Mouse (Mus musculus): ENCODE data around the gene E4f1. TPM values are rescaled to one million over a fixed set of nuclear protein-coding genes. Genes with fewer than 3 reads are reported as not detected.
A peak's percentile ranks its signal among the peaks of the same experiment; 100 is the strongest.

Gene E4f1
- polyA plus RNA-seq, 1 experiment from 2014 or later, result 10.3 TPM

DNA sequence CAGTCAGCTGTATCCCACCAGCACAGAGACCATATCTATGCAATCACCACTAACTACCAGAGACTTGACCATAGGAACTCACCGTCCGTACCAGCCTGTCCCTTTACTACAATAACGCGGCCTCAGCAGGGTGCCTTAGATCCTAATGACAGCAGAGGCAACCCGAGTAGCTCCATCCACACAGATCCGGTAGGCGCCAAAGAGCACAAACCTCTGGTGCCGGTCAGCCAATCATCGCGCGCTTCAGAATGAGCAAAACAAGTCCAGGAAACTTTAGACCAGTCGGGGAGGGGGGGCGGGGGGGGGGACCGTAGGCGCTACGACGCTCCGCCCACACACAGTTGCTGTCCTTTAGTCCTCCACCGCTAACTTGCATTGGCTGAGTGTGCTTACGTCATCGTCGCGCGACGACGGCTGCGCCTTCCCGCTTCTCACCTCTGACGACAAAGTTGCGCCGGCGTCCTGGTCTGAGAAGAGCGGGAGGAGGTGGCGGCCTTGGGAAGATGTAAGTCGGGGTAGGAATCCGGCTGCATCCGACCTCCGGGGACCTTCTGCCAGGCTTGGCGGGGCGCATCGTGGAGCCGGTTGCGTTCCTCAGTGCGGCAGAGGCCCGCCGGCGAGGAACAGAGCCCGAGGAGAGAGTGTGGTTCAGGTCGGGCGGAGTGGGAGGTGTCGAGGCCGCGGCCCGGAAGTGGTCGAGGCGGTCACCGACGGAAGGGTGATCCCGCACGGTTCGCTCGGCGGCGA lies 55.7 kb downstream of the E4f1 start, which contains the start of gene Rnps1:
TSS of gene Rnps1 (plus strand) at position 336 of the 747 bp plus-strand sequence.
- peak within 1 kb of the TSS; percentile 94 for H3K4me3 ChIP-seq (ENCODE audit: low read depth, low read length)
- no peaks in the 10 kb centered on the region; the same call in 1 of the 2 replicates for H3K4me1 ChIP-seq (ENCODE audit: control insufficient read depth, insufficient read depth, low read length)
- peak within 1 kb of the TSS; percentile 53 for H3K4me2 ChIP-seq (ENCODE audit: low read depth, low read length)
- H3K9ac ChIP-seq (replicated peaks; ENCODE audit: low read length), result peak within 1 kb of the TSS; percentile 94
- peaks cover 7% of the 10 kb centered on the region for H3K36me3 ChIP-seq (replicated peaks; ENCODE audit: control insufficient read depth, insufficient read depth, low read depth, low read length)
- peak; percentile 99 for DNase-seq (ENCODE audit: low spot score)
- no peaks in the 10 kb centered on the region for H3K9me3 ChIP-seq (replicated peaks; ENCODE audit: control insufficient read depth, low read length)
- WGBS, result under 1% methylated on average over 64 of the region's 64 CpGs
- peak; percentile 95 for ATAC-seq (replicated peaks; ENCODE audit: insufficient number of reproducible peaks, low FRiP score, low TSS enrichment, low read depth)
- H3K27ac ChIP-seq (replicated peaks; ENCODE audit: low read depth, low read length), result peak within 1 kb of the TSS; percentile 80
- H3K27me3 ChIP-seq (ENCODE audit: control insufficient read depth, insufficient read depth, low read length), result no peaks in the 10 kb centered on the region

DNA sequence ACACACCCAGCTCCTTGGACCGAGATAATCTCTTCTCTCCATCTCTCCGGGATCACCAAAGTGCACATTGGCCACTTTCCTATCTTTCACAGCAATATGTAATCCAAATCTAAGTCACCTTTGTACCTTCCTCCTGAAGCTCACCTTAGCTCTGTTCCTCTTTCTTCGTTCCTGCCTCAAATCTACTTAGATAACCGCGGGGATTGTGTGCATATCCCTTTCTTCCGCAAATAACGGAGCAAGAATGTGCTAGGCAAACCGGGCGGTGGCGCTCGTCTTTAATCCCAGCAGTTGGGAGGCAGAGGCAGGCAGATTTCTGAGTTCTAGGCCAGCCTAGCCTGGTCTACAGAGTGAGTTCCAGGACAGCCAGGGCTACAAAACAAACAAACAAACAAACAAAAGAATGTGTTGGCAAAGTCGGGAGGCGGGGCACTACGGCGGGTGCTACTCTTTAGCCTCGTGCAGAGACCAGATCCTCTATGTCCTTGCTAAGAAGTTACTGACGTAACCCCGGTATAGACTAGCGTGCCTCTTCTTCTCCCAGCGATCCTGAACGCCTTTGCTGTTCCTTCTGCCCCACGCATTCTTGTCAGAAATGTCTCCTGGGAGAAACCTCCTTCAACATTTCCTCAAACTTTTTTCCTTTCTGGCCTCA lies 56.4 kb downstream of the E4f1 start:
- Histone ChIP-seq H3K9ac (replicated peaks; ENCODE audit: low read length) (peak overlapping the region; percentile 70), H3K4me1 (ENCODE audit: control insufficient read depth, insufficient read depth, low read length) (no peaks in the 10 kb centered on the region; the same call in 1 of the 2 replicates), H3K9me3 (replicated peaks; ENCODE audit: control insufficient read depth, low read length) (no peaks in the 10 kb centered on the region), H3K27ac (replicated peaks; ENCODE audit: low read depth, low read length) (peak overlapping the region; percentile 67), H3K36me3 (replicated peaks; ENCODE audit: control insufficient read depth, insufficient read depth, low read depth, low read length) (peaks cover 1% of the 10 kb centered on the region), H3K4me2 (ENCODE audit: low read depth, low read length) (peak overlapping the region; percentile 53), H3K4me3 (ENCODE audit: low read depth, low read length) (peak overlapping the region; percentile 94), H3K27me3 (ENCODE audit: control insufficient read depth, insufficient read depth, low read length) (no peaks in the 10 kb centered on the region)
- ATAC-seq (replicated peaks; ENCODE audit: insufficient number of reproducible peaks, low FRiP score, low TSS enrichment, low read depth), result peak; percentile 27; the same call in 1 of the 2 replicates
- DNase-seq (ENCODE audit: low spot score), result peak; percentile 10
- WGBS, result 33% methylated on average over 22 of the region's 22 CpGs

DNA sequence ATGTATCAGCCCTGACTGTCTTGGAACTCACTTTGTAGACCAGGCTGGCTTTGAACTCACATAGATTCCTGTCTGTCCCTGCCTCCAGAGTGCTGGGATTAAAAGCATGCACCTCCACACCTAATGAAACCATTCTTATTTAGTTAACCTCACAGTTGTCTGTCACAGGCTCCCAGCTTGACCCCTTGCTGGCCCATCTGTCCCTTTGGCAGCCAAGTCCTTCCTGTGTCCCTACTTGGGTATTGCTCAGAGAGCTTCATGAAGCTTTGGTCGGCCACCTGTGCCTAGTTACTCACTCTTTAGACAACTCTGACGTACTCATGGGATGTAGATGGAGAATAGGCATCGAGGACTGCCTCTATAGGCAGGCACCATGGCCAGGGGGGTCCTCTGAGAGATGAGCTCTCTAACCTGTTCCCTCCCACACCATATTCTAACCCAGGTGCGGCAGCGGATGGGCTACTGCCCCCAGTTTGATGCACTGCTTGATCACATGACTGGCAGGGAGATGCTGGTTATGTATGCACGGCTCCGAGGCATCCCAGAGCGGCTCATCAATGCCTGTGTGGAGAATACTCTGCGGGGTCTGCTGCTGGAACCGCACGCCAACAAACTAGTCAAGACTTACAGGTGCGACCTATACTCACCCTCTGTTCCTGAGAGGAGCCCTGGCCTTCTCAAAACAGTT lies 62.9 kb downstream of the E4f1 start:
- Histone ChIP-seq H3K9ac (replicated peaks; ENCODE audit: low read length) (no peak overlapping the region), H3K4me2 (ENCODE audit: low read depth, low read length) (no peak overlapping the region)

DNA sequence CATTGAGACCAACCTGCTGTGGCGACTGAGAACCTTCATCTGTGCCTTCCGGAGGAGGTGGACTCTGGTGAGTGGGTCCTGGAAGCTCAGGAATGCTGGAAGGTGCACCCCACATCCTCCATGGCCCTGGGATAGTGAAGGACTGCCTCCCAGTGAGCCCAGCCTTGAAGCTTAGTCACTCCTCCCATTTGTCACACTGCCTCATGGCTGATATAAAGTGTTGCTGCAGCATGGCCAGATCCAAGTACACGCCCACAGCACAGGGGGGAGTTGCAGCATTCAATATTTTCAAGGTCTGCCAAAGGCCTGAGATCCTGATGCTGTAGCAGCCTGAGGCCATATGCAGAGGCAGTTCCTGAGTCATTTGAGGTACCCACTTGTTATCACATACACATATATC lies 67.7 kb downstream of the E4f1 start:
- no peak overlapping the region for H3K4me2 ChIP-seq (ENCODE audit: low read depth, low read length)
- no peaks in the 10 kb centered on the region for H3K9me3 ChIP-seq (replicated peaks; ENCODE audit: control insufficient read depth, low read length)
- H3K4me1 ChIP-seq (ENCODE audit: control insufficient read depth, insufficient read depth, low read length), result no peaks in the 10 kb centered on the region
- no peak overlapping the region for H3K4me3 ChIP-seq (ENCODE audit: low read depth, low read length)
- H3K27ac ChIP-seq (replicated peaks; ENCODE audit: low read depth, low read length), result no peak overlapping the region
- no peaks in the 10 kb centered on the region for H3K27me3 ChIP-seq (ENCODE audit: control insufficient read depth, insufficient read depth, low read length)
- 74% methylated on average over 3 of the region's 3 CpGs for WGBS
- ATAC-seq (replicated peaks; ENCODE audit: insufficient number of reproducible peaks, low FRiP score, low TSS enrichment, low read depth) (no peak), DNase-seq (ENCODE audit: low spot score) (no peak)
- H3K9ac ChIP-seq (replicated peaks; ENCODE audit: low read length), result no peak overlapping the region
- H3K36me3 ChIP-seq (replicated peaks; ENCODE audit: control insufficient read depth, insufficient read depth, low read depth, low read length), result no peaks in the 10 kb centered on the region

More for the DNA sequence above, 62.9 kb downstream of the E4f1 start:
- Histone ChIP-seq H3K27ac (replicated peaks; ENCODE audit: low read depth, low read length) (no peak overlapping the region), H3K36me3 (replicated peaks; ENCODE audit: control insufficient read depth, insufficient read depth, low read depth, low read length) (no peaks in the 10 kb centered on the region), H3K4me3 (ENCODE audit: low read depth, low read length) (no peak overlapping the region), H3K4me1 (ENCODE audit: control insufficient read depth, insufficient read depth, low read length) (no peaks in the 10 kb centered on the region), H3K27me3 (ENCODE audit: control insufficient read depth, insufficient read depth, low read length) (no peaks in the 10 kb centered on the region), H3K9me3 (replicated peaks; ENCODE audit: control insufficient read depth, low read length) (no peaks in the 10 kb centered on the region)
- no peak for ATAC-seq (replicated peaks; ENCODE audit: insufficient number of reproducible peaks, low FRiP score, low TSS enrichment, low read depth)
- WGBS, result 88% methylated on average over 12 of the region's 12 CpGs
- no peak for DNase-seq (ENCODE audit: low spot score)

DNA sequence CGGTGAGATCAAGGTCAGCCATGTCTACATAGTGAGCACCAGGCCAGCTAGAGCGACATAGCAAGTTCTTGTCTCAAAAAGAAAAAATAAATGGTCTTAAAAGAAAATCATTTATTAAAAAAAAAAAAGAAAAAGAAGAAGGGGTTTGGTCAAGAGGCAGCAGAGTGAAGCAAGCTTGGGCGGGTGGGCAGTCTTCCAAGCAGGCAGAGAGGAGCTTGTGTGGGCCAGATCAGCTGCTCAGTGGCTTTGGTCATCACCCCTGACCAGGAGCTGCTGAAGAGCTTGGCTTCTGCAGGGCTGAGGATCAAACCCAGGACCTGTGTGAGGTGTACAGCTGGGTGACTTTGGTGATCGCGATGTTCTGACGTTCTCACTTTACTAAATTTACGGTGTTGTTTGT lies 75.7 kb downstream of the E4f1 start:
- DNase-seq (ENCODE audit: low spot score) (no peak), ATAC-seq (replicated peaks; ENCODE audit: insufficient number of reproducible peaks, low FRiP score, low TSS enrichment, low read depth) (no peak)
- no peak overlapping the region for H3K4me3 ChIP-seq (ENCODE audit: low read depth, low read length)
- no peaks in the 10 kb centered on the region for H3K4me1 ChIP-seq (ENCODE audit: control insufficient read depth, insufficient read depth, low read length)
- no peaks in the 10 kb centered on the region for H3K36me3 ChIP-seq (replicated peaks; ENCODE audit: control insufficient read depth, insufficient read depth, low read depth, low read length)
- H3K4me2 ChIP-seq (ENCODE audit: low read depth, low read length), result no peak overlapping the region
- H3K9ac ChIP-seq (replicated peaks; ENCODE audit: low read length), result no peak overlapping the region
- no peak overlapping the region for H3K27ac ChIP-seq (replicated peaks; ENCODE audit: low read depth, low read length)
- 86% methylated on average over 7 of the region's 7 CpGs for WGBS
- H3K9me3 ChIP-seq (replicated peaks; ENCODE audit: control insufficient read depth, low read length), result no peaks in the 10 kb centered on the region
- no peaks in the 10 kb centered on the region for H3K27me3 ChIP-seq (ENCODE audit: control insufficient read depth, insufficient read depth, low read length)

Other genes with a start within 250 kb of the E4f1 start
- gene Tedc2, start 249.5 kb downstream of the E4f1 start, polyA plus RNA-seq (2014; fragmentation: Nextera tagmentation; extraction: Ambion mirVana), result 16.9 and 21.7 TPM in 2 replicates
- gene Ccnf, start 218.8 kb downstream of the E4f1 start, polyA plus RNA-seq (2014; fragmentation: Nextera tagmentation; extraction: Ambion mirVana), result 99.6 and 101 TPM in 2 replicates
- gene Abca17, start 119.2 kb downstream of the E4f1 start, polyA plus RNA-seq (2014; fragmentation: Nextera tagmentation; extraction: Ambion mirVana), result 0.38 TPM in 1 of 2 replicates, not detected in the other
- 5.3 and 7.7 TPM in 2 replicates for gene Abca3, start 118.4 kb downstream of the E4f1 start, polyA plus RNA-seq (2014; fragmentation: Nextera tagmentation; extraction: Ambion mirVana)
- gene Rnps1, start 55.7 kb downstream of the E4f1 start, polyA plus RNA-seq (2014; fragmentation: Nextera tagmentation; extraction: Ambion mirVana), result 349 and 363 TPM in 2 replicates
- gene Eci1, start 43.7 kb downstream of the E4f1 start, polyA plus RNA-seq (2014; fragmentation: Nextera tagmentation; extraction: Ambion mirVana), result 74.6 and 77.2 TPM in 2 replicates
- gene Dnase1l2, start 27.2 kb downstream of the E4f1 start, polyA plus RNA-seq (2014; fragmentation: Nextera tagmentation; extraction: Ambion mirVana), result 1.1 TPM in 2 replicates
- gene Pgp, start 79 bp upstream of the E4f1 start, polyA plus RNA-seq (2014; fragmentation: Nextera tagmentation; extraction: Ambion mirVana), result 53.7 and 54.9 TPM in 2 replicates
- gene Bricd5, start 3.6 kb upstream of the E4f1 start, polyA plus RNA-seq (2014; fragmentation: Nextera tagmentation; extraction: Ambion mirVana), result 0.42 TPM in 1 of 2 replicates, not detected in the other
- gene Mlst8, start 8.8 kb upstream of the E4f1 start, polyA plus RNA-seq (2014; fragmentation: Nextera tagmentation; extraction: Ambion mirVana), result 30.3 and 32.0 TPM in 2 replicates
- 2.6 and 2.8 TPM in 2 replicates for gene Caskin1, start 18.3 kb upstream of the E4f1 start, polyA plus RNA-seq (2014; fragmentation: Nextera tagmentation; extraction: Ambion mirVana)
- gene Traf7, start 57.6 kb upstream of the E4f1 start, polyA plus RNA-seq (2014; fragmentation: Nextera tagmentation; extraction: Ambion mirVana), result 86.1 and 88.2 TPM in 2 replicates
- 1.4 and 1.8 TPM in 2 replicates for gene Rab26, start 63.9 kb upstream of the E4f1 start, polyA plus RNA-seq (2014; fragmentation: Nextera tagmentation; extraction: Ambion mirVana)
- gene Pkd1, start 79.5 kb upstream of the E4f1 start, polyA plus RNA-seq (2014; fragmentation: Nextera tagmentation; extraction: Ambion mirVana), result 9.6 and 16.6 TPM in 2 replicates
- 46.2 and 56.4 TPM in 2 replicates for gene Tsc2, start 162.3 kb upstream of the E4f1 start, polyA plus RNA-seq (2014; fragmentation: Nextera tagmentation; extraction: Ambion mirVana)
- gene Nthl1, start 162.4 kb upstream of the E4f1 start, polyA plus RNA-seq (2014; fragmentation: Nextera tagmentation; extraction: Ambion mirVana), result 18.6 and 22.9 TPM in 2 replicates
- 48.3 and 50.2 TPM in 2 replicates for gene Slc9a3r2, start 180.0 kb upstream of the E4f1 start, polyA plus RNA-seq (2014; fragmentation: Nextera tagmentation; extraction: Ambion mirVana)
- gene Npw, start 188.1 kb upstream of the E4f1 start, polyA plus RNA-seq (2014; fragmentation: Nextera tagmentation; extraction: Ambion mirVana), result 0.48 TPM in 1 of 2 replicates, not detected in the other
- gene Zfp598, start 199.4 kb upstream of the E4f1 start, polyA plus RNA-seq (2014; fragmentation: Nextera tagmentation; extraction: Ambion mirVana), result 24.1 and 26.6 TPM in 2 replicates
- 6.2 and 6.6 TPM in 2 replicates for gene Syngr3, start 219.6 kb upstream of the E4f1 start, polyA plus RNA-seq (2014; fragmentation: Nextera tagmentation; extraction: Ambion mirVana)
- 46.8 and 52.4 TPM in 2 replicates for gene Gfer, start 225.8 kb upstream of the E4f1 start, polyA plus RNA-seq (2014; fragmentation: Nextera tagmentation; extraction: Ambion mirVana)
- 1.1 and 2.7 TPM in 2 replicates for gene Noxo1, start 225.9 kb upstream of the E4f1 start, polyA plus RNA-seq (2014; fragmentation: Nextera tagmentation; extraction: Ambion mirVana)
- gene Tbl3, start 237.3 kb upstream of the E4f1 start, polyA plus RNA-seq (2014; fragmentation: Nextera tagmentation; extraction: Ambion mirVana), result 96.3 and 102 TPM in 2 replicates
- 0.18 and 0.24 TPM in 2 replicates for gene Rnf151, start 247.8 kb upstream of the E4f1 start, polyA plus RNA-seq (2014; fragmentation: Nextera tagmentation; extraction: Ambion mirVana)
- gene Rps2, start 247.8 kb upstream of the E4f1 start, polyA plus RNA-seq (2014; fragmentation: Nextera tagmentation; extraction: Ambion mirVana), result 1,371 and 1,480 TPM in 2 replicates